Mouse (Mus musculus) G1E (cell line): ENCODE measurements around the gene Ccl3.

Source experiments
- CTCF ChIP-seq: IDR thresholded peaks from 2 replicates; pipeline ENCODE4 v1.5.1; 2012; ENCODE audit warnings: low read depth, low read length, inconsistent platforms, mixed read lengths
- GATA1 ChIP-seq: IDR thresholded peaks from 2 replicates; pipeline ENCODE4 v1.6.1; 2012; ENCODE audit warnings: borderline replicate concordance, low read length, inconsistent platforms, mixed read lengths
- GATA2 ChIP-seq: IDR thresholded peaks from 2 replicates; pipeline ENCODE4 v1.6.1; 2012; ENCODE audit warnings: low read depth, low read length, inconsistent platforms, borderline replicate concordance
- TAL1 ChIP-seq: conservative IDR thresholded peaks from 2 replicates; pipeline ENCODE4 v1.6.1; 2012; ENCODE audit warnings: low read depth, low read length, inconsistent platforms, mixed read lengths

- TF ChIP-seq CTCF (no peak), TAL1 (no peak), GATA2 (no peak), GATA1 (no peak)
Observed at GRCm38 (mm10) chr11:83654606-83655005, 5.5 kb upstream of the Ccl3 start.
